Mouse (Mus musculus): ENCODE results near the gene Sema5a.

Gene Sema5a

GRCm38 (mm10) chr15:32433833-32434155, 189.2 kb downstream of the Sema5a start:
- in situ Hi-C loops (cut with MboI, MseI) = no loop called here

GRCm38 (mm10) chr15:32434274-32434673, 189.7 kb downstream of the Sema5a start:
- in situ Hi-C loops (cut with MboI, MseI) = no loop called here

- in situ Hi-C loops (cut with MboI, MseI) = no loop called here
These were observed 193.0 kb downstream of the Sema5a start for GRCm38 (mm10) chr15:32437654-32438053.

DNA sequence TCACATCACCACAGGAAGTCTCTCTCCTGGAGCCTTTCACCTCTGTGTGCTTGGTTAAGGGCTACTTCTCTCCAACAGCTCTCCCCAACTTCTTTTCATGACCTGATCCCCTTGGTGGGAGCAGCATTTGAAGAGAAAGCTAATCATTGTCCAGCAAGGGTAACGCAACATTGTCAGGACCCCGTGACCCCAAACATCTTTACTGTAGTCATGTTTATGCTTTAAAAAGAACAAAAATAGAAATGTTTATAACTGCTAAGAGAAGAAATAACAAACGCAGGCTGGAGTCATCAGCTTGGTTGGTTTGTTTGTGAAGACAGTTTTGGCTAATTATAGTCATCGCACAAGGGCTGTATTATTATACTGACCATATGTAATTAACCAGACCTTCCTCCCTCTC, 198.1 kb downstream of the Sema5a start:
- in situ Hi-C loops (cut with MboI, MseI) = no loop called here

GRCm38 (mm10) chr15:32447558-32448349, 203.1 kb downstream of the Sema5a start:
- in situ Hi-C loops (cut with MboI, MseI) = no loop called here

- in situ Hi-C loops (cut with MboI, MseI) = no loop called here
These were observed 214.4 kb downstream of the Sema5a start for GRCm38 (mm10) chr15:32459046-32459445.

- in situ Hi-C loops (cut with MboI, MseI) = no loop called here
These were observed 215.6 kb downstream of the Sema5a start for GRCm38 (mm10) chr15:32460238-32460637.

GRCm38 (mm10) chr15:32471480-32472050, 227.0 kb downstream of the Sema5a start:
- in situ Hi-C loops (cut with MboI, MseI) = no loop called here

GRCm38 (mm10) chr15:32480747-32481146, 236.1 kb downstream of the Sema5a start:
- in situ Hi-C loops (cut with MboI, MseI) = no loop called here

DNA sequence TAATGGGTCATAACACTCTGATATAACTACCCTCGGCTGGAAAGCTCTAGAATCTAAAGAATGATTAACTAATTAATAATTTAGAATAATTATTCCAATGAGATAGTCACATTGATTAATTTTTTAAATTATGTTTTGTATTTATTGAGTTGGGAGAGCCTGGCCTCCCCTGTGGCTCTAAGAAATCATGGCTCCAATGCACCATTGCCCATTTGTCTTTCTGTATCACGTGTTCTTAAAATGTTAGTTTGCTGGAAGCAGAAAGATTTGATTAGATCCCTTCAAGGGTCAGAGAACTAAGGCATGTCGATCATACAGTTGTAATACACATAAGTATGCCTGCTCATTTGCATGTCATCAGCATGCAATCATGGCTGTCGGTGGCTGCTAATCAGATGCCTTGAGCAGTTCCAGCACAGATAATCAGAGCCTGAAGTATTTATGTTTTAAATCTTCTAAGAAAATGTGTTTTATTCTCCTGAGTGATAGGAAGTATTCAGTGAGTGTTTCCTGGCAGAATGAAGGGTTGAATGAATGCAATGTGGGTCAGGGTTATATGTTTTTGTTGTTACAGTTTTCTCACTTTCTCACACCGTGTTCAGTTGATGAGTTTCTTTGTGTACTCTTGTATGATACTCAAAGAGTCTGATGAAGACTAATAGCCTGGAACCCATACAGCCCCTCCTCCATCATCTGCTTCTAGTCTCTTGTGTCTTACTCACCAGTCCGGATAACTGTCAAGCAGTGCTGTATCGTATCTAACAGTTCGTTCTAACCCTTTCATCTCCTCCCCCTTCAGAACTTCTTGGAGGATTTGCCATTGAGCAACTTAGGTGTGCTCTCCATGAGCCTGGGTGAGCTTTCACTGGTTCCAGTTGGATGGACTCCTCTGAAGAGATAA, 240.7 kb downstream of the Sema5a start:
- in situ Hi-C loops (cut with MboI, MseI) = no loop called here

DNA sequence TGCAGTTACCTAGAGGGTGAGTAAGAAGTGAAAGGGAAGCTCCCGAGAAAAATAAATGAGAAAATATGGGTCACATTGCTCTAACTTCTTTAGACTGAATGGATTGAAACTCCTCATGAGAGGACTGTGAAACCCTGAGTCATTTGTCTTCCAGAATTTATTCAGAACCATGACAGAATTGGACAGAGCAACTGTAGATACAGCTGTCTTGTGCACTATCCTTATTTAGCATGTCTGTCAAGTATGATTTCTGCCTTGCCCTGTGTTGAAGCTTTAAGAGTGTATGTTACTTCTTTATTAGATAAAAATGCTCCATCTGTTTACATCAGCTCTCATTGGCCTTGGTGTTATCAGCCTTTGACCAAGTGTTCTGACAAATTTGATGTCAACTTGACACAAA, 243.4 kb downstream of the Sema5a start:
- in situ Hi-C loops (cut with MboI, MseI) = no loop called here

- in situ Hi-C loops (cut with MboI, MseI) = no loop called here
These were observed 249.6 kb downstream of the Sema5a start for GRCm38 (mm10) chr15:32494219-32494618.

DNA sequence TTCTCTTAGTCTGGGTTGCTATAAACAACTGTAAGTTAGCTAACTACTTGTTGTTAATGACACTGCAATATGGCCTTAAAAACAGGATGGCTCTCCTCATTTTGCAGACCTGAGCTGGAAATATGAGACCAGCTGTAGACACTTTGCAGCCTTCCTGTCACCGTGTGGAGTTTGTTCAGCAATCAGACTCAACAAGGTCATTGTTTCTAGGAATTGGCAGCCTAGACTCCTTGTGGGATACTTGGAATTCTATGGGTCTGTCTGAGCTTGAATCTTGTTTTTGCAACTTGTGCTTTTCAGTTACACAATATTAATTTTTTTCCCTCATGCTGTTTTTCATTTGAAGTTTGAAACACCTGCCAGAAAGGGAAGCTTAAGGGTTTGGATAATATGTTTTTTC, 250.3 kb downstream of the Sema5a start:
- in situ Hi-C loops (cut with MboI, MseI) = no loop called here

DNA sequence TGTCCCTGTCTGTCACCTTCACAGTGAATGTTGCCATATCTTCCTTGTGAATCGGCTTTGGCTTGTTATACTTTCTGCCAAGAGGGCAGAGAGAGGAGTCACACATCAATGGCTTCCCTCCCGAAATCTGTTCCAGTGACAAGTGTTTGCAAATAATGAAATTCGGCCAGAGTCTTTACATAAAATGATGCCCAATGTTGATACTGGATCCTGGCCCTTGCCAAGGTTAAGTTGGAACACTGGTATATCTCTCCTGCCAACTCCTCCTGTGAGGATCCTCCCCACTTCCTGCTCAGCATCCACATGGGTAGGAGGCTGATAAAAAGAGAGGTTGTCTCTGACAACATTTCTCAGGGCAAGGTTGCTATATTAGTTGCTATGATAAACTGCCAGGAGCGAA, 252.3 kb downstream of the Sema5a start:
- in situ Hi-C loops (cut with MboI, MseI) = no loop called here

DNA sequence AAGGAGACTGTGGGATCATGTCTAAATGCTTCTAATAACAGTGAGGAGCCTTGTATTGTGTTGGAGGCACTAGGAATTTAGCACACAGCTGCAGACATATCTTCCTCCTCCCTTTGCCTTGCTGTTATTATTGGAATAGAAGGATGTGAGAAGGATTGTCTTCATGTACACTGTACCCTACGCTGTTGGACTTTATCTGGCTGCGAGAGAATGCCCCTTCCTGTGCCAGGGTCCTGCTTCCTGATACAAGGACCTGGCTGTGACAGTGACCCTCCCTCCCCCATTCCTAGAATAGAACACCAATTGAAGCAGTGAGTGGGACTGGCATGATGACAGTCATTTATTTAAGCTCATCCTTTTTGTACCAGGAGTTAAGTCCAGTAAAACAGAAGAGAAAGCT, 261.3 kb downstream of the Sema5a start:
- in situ Hi-C loops (cut with MboI, MseI) = no loop called here

DNA sequence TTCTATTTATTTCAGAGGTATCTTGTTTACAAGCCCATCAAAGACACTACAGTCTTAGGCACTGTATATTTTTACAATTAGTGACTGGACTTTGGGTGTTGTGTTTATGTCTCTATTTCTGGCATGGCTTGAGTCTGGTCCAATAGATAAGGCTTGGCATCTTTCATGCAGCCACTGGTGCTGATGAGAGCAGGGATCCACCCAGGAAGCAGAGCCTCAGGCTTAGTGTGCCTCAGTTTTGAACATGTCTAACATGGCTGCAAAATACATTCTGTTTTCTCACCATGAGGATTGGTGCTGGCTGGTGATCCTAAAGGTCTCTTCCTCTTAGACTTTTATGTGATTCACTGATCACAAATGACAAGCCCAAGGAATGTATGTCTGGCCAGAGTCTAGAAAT, 263.7 kb downstream of the Sema5a start:
- in situ Hi-C loops (cut with MboI, MseI) = no loop called here

GRCm38 (mm10) chr15:32514877-32515276, 270.3 kb downstream of the Sema5a start:
- in situ Hi-C loops (cut with MboI, MseI) = no loop called here

- in situ Hi-C loops (cut with MboI, MseI) = no loop called here
These were observed 273.3 kb downstream of the Sema5a start for GRCm38 (mm10) chr15:32517954-32518353.

DNA sequence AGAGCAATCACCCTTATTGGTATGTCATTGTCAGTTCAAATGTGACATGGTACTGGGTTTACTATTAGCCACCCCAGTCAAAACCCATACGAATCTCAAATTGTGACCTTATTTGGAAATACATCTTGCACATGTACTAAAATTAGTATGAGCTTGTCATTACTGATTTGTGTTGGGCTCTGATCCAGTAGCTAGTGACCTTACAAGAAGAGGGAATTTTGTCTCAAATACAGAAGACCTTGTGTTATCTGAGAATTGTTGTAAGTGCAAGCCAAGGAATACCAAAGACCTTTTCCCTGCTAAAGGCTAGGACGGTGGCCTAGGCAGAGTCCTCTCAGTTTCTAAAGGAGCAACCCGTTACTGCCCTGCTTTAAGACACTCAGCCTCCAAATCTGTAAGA, 287.9 kb downstream of the Sema5a start:
- in situ Hi-C loops (cut with MboI, MseI) = no loop called here

- in situ Hi-C loops (cut with MboI, MseI) = no loop called here
These were observed 289.0 kb downstream of the Sema5a start for GRCm38 (mm10) chr15:32533541-32534080.

- in situ Hi-C loops (cut with MboI, MseI) = no loop called here
These were observed 292.3 kb downstream of the Sema5a start for GRCm38 (mm10) chr15:32536755-32537503.

- in situ Hi-C loops (cut with MboI, MseI) = no loop called here
These were observed 292.8 kb downstream of the Sema5a start for GRCm38 (mm10) chr15:32537504-32537792.

All from T-helper 17 cell (primary cell).